Mouse (Mus musculus) CH12.LX (cell line): Measurements from ENCODE around the gene Wdr81. TPM values are rescaled to one million over a fixed set of nuclear protein-coding genes. Genes with fewer than 3 reads are reported as not detected.

ENCODE experiments used
- DNase-seq: peaks from one replicate; pipeline ENCODE4 v3.0.0-alpha.2; 2013; ENCODE audit errors: extremely low read depth
- H3K27ac ChIP-seq: 2 replicates; pipeline ENCODE4 v1.5.1; 2012; ENCODE audit warnings: low read depth, mild to moderate bottlenecking, control low read depth, moderate library complexity; ENCODE audit not compliant: insufficient read depth
- H3K27me3 ChIP-seq: replicated peaks from 2 replicates; pipeline ENCODE3; 2012; ENCODE audit warnings: inconsistent platforms
- H3K36me3 ChIP-seq, 2 experiments: replicated peaks in 1 of 2; 2 replicates each; pipeline versions ENCODE3 to v1.6.1; 2012; ENCODE audit warnings: inconsistent platforms in 1 of 2, low read length in 1 of 2, mild to moderate bottlenecking in 1 of 2, mixed read lengths in 1 of 2, moderate library complexity in 1 of 2; ENCODE audit not compliant: control insufficient read depth in 1 of 2, insufficient read depth in 1 of 2
- H3K4me1 ChIP-seq, 2 experiments: 2 replicates each; pipeline ENCODE4 v1.6.1; 2012; ENCODE audit warnings: inconsistent platforms in 1 of 2, moderate library complexity in 1 of 2; ENCODE audit not compliant: insufficient read depth in 2 of 2, control insufficient read depth in 1 of 2
- H3K4me2 ChIP-seq: 2 replicates; pipeline ENCODE4 v1.6.1; 2012; ENCODE audit warnings: low read depth, mild to moderate bottlenecking, control low read depth; ENCODE audit not compliant: poor library complexity, insufficient read depth, severe bottlenecking
- H3K4me3 ChIP-seq, 3 experiments: fragments of 150-350 bp in 1 of 3; sonication (generic) in 1 of 3; replicated peaks in 1 of 3; 2 replicates each; pipeline versions ENCODE3 to v1.5.1; 2011 to 2012; ENCODE audit warnings: low read depth in 2 of 3, low read length in 2 of 3, mild to moderate bottlenecking in 2 of 3, moderate library complexity in 2 of 3, control low read depth in 1 of 3, improper control_type of control experiment in 1 of 3, inconsistent platforms in 1 of 3, mixed read lengths in 1 of 3; ENCODE audit not compliant: poor library complexity in 1 of 3
- H3K79me2 ChIP-seq: replicated peaks from 2 replicates; pipeline ENCODE4 v1.6.1; 2012; ENCODE audit warnings: mild to moderate bottlenecking, moderate library complexity; ENCODE audit not compliant: control insufficient read depth, poor library complexity, insufficient read depth, severe bottlenecking; ENCODE audit errors: extremely low read depth
- H3K9ac ChIP-seq: 2 replicates; pipeline ENCODE4 v1.6.1; 2012; ENCODE audit warnings: low read depth, mild to moderate bottlenecking, control low read depth, moderate library complexity; ENCODE audit not compliant: insufficient read depth
- H3K9me3 ChIP-seq: replicated peaks from 2 replicates; pipeline ENCODE3; 2012; ENCODE audit warnings: low read length, inconsistent platforms, mixed read lengths
- BHLHE40 ChIP-seq: IDR thresholded peaks from 2 replicates; pipeline ENCODE4 v1.6.1; 2011; ENCODE audit warnings: mild to moderate bottlenecking, low read depth, low read length, improper control_type of control experiment
- CHD1 ChIP-seq: IDR thresholded peaks from 2 replicates; pipeline ENCODE4 v1.6.1; 2012; ENCODE audit warnings: low read depth, low read length, improper control_type of control experiment, inconsistent platforms
- CHD2 ChIP-seq: IDR thresholded peaks from 2 replicates; pipeline ENCODE4 v1.6.1; 2011; ENCODE audit warnings: low read length, improper control_type of control experiment
- CTCF ChIP-seq, 2 experiments: IDR thresholded peaks in 1 of 2; conservative IDR thresholded peaks in 1 of 2; 2 replicates each; pipeline ENCODE4 v1.5.1; 2011 to 2012; ENCODE audit warnings: low read depth in 2 of 2, low read length in 2 of 2, improper control_type of control experiment in 1 of 2, inconsistent platforms in 1 of 2, mild to moderate bottlenecking in 1 of 2, moderate library complexity in 1 of 2
- ELF1 ChIP-seq: IDR thresholded peaks from 2 replicates; pipeline ENCODE4 v1.6.1; 2014; ENCODE audit warnings: low read depth, mild to moderate bottlenecking, inconsistent platforms, low read length, improper control_type of control experiment
- EP300 ChIP-seq: IDR thresholded peaks from 2 replicates; pipeline ENCODE4 v1.6.1; 2011; ENCODE audit warnings: low read length, improper control_type of control experiment
- ETS1 ChIP-seq: conservative IDR thresholded peaks from 2 replicates; pipeline ENCODE4 v1.6.1; 2012; ENCODE audit warnings: low read depth, mild to moderate bottlenecking, inconsistent platforms, low read length, improper control_type of control experiment, moderate library complexity
- GABPA ChIP-seq: IDR thresholded peaks from 2 replicates; pipeline ENCODE4 v1.6.1; 2012; ENCODE audit warnings: low read depth, low read length, improper control_type of control experiment, inconsistent platforms; ENCODE audit not compliant: insufficient replicate concordance
- HCFC1 ChIP-seq: IDR thresholded peaks from 2 replicates; pipeline ENCODE4 v1.6.1; 2012; ENCODE audit warnings: low read depth, mild to moderate bottlenecking, inconsistent platforms, low read length, improper control_type of control experiment
- IRF4 ChIP-seq: IDR thresholded peaks from 2 replicates; pipeline ENCODE4 v1.6.1; 2014; ENCODE audit warnings: low read depth, mild to moderate bottlenecking, inconsistent platforms, low read length, improper control_type of control experiment
- JUND ChIP-seq: conservative IDR thresholded peaks from 2 replicates; pipeline ENCODE4 v1.6.1; 2011; ENCODE audit warnings: low read depth, low read length, improper control_type of control experiment
- KAT2A ChIP-seq: IDR thresholded peaks from 2 replicates; pipeline ENCODE4 v1.6.1; 2012; ENCODE audit warnings: low read length, improper control_type of control experiment, inconsistent platforms; ENCODE audit not compliant: insufficient replicate concordance
- MAFK ChIP-seq: IDR thresholded peaks from 2 replicates; pipeline ENCODE4 v1.6.1; 2011; ENCODE audit warnings: low read length, improper control_type of control experiment; ENCODE audit not compliant: insufficient replicate concordance
- MAX ChIP-seq: IDR thresholded peaks from 2 replicates; pipeline ENCODE4 v1.6.1; 2011; ENCODE audit warnings: low read length, improper control_type of control experiment
- MAZ ChIP-seq: IDR thresholded peaks from 2 replicates; pipeline ENCODE4 v1.6.1; 2012; ENCODE audit warnings: low read depth, mild to moderate bottlenecking, inconsistent platforms, low read length, improper control_type of control experiment, moderate library complexity
- MXI1 ChIP-seq: IDR thresholded peaks from 2 replicates; pipeline ENCODE4 v1.6.1; 2011; ENCODE audit warnings: mild to moderate bottlenecking, low read depth, low read length, improper control_type of control experiment
- MYC ChIP-seq: IDR thresholded peaks from 2 replicates; pipeline ENCODE4 v1.6.1; 2011; ENCODE audit warnings: low read depth, mild to moderate bottlenecking, improper control_type of control experiment, low read length
- NELFE ChIP-seq: IDR thresholded peaks from 2 replicates; pipeline ENCODE4 v1.6.1; 2011; ENCODE audit warnings: low read depth, low read length, improper control_type of control experiment
- PAX5 ChIP-seq: IDR thresholded peaks from 2 replicates; pipeline ENCODE4 v1.6.1; 2012; ENCODE audit warnings: low read length, inconsistent platforms, mixed read lengths
- POLR2A ChIP-seq: IDR thresholded peaks from 2 replicates; pipeline ENCODE4 v1.6.1; 2011; ENCODE audit warnings: low read depth, mild to moderate bottlenecking, improper control_type of control experiment, low read length
- POLR2AphosphoS2 ChIP-seq: IDR thresholded peaks from 2 replicates; pipeline ENCODE4 v1.6.1; 2011; ENCODE audit warnings: low read depth, low read length, improper control_type of control experiment
- RCOR1 ChIP-seq: conservative IDR thresholded peaks from 2 replicates; pipeline ENCODE4 v1.6.1; 2012; ENCODE audit warnings: low read depth, mild to moderate bottlenecking, inconsistent platforms, low read length, improper control_type of control experiment
- SIN3A ChIP-seq: IDR thresholded peaks from 2 replicates; pipeline ENCODE4 v1.6.1; 2012; ENCODE audit warnings: low read length, improper control_type of control experiment, inconsistent platforms
- SMC3 ChIP-seq: IDR thresholded peaks from 2 replicates; pipeline ENCODE4 v1.6.1; 2011; ENCODE audit warnings: low read depth, low read length, improper control_type of control experiment
- TBP ChIP-seq: conservative IDR thresholded peaks from 2 replicates; pipeline ENCODE4 v1.6.1; 2011; ENCODE audit warnings: low read depth, low read length, improper control_type of control experiment
- UBTF ChIP-seq: IDR thresholded peaks from 2 replicates; pipeline ENCODE4 v1.6.1; 2012; ENCODE audit warnings: low read depth, mild to moderate bottlenecking, inconsistent platforms, low read length, improper control_type of control experiment, moderate library complexity
- USF1 ChIP-seq: IDR thresholded peaks from 2 replicates; pipeline ENCODE4 v1.6.1; 2014; ENCODE audit warnings: low read depth, mild to moderate bottlenecking, inconsistent platforms, low read length, improper control_type of control experiment
- USF2 ChIP-seq: conservative IDR thresholded peaks from 2 replicates; pipeline ENCODE4 v1.6.1; 2011; ENCODE audit warnings: low read depth, low read length, improper control_type of control experiment
- ZC3H11A ChIP-seq: IDR thresholded peaks from 2 replicates; pipeline ENCODE4 v1.6.1; 2012; ENCODE audit warnings: low read depth, mild to moderate bottlenecking, inconsistent platforms, low read length, improper control_type of control experiment
- ZMIZ1 ChIP-seq: IDR thresholded peaks from 2 replicates; pipeline ENCODE4 v1.6.1; 2012; ENCODE audit warnings: low read depth, mild to moderate bottlenecking, inconsistent platforms, low read length, improper control_type of control experiment
- ZNF384 ChIP-seq: IDR thresholded peaks from 2 replicates; pipeline ENCODE4 v1.6.1; 2012; ENCODE audit warnings: low read depth, low read length, improper control_type of control experiment, inconsistent platforms
- dilution Hi-C: fragments of 300-500 bp; cut with MboI; formaldehyde crosslinking; loops from 2 replicates; pipeline ENCODE4 v1.14.3; 2020; ENCODE audit warnings: low sequenced_read_pairs; ENCODE audit not compliant: extremely low pct_unique_long_range_greater_than_20kb, extremely low pct_ligation_motif_present
- in situ Hi-C: fragments of 300-500 bp; cut with MboI; formaldehyde crosslinking; loops from 3 replicates; pipeline ENCODE4 v1.14.3; 2019; ENCODE audit warnings: low sequenced_read_pairs, low pct_ligation_motif_present, low pct_unique_long_range_greater_than_20kb, mixed read lengths
- polyA plus RNA-seq: library from polyadenylated mRNA; unstranded; fragments of >175 nt; gene quantifications from 2 replicates; pipeline ENCODE4 v1.2.1, GENCODE M21; 2012; ENCODE audit warnings: low read depth; ENCODE audit not compliant: insufficient read length
- total RNA-seq, 2 experiments: library from RNA; depleted of rRNA; stranded (reverse); fragments of 300-350 nt in 1 of 2; fragments of >200 nt in 1 of 2; gene quantifications; 2 replicates each; pipeline ENCODE4 v1.2.3; 2012 to 2014

Gene Wdr81
- total and polyA plus RNA-seq, 3 experiments = 3.1 to 16.3 (median 13.7) TPM

GRCm38 (mm10) chr11:75459751-75460102 is 5.2 kb upstream of the Wdr81 start:
- in situ Hi-C loops (loop anchor here (5.0 kb wide), 1 partner anchor 47 kb away; no protein-coding TSS in a partner anchor), dilution Hi-C loops (no loop called here)
- H3K4me3 ChIP-seq = peak overlapping the region; percentile 34 to 83 (median 42)
- peak overlapping the region; percentile 98 for H3K27ac ChIP-seq
- H3K9ac ChIP-seq = peak overlapping the region; percentile 71
- H3K4me2 ChIP-seq = peak overlapping the region; percentile 97
- H3K79me2 ChIP-seq = peaks cover 10% of the 10 kb centered on the region; the same call in 1 of the 2 replicates
- TF ChIP-seq UBTF (peak; percentile 9; the same call in 1 of the 2 replicates), GABPA (no peak)
- no peaks in the 10 kb centered on the region for H3K9me3 ChIP-seq
- no peaks in the 10 kb centered on the region for H3K27me3 ChIP-seq
- no peak for DNase-seq
- peaks cover 8 to 12% of the 10 kb centered on the region in 2 experiments for H3K36me3 ChIP-seq
- peaks cover 31 to 78% of the 10 kb centered on the region in 2 experiments for H3K4me1 ChIP-seq

- Histone ChIP-seq H3K79me2 (peaks cover 10% of the 10 kb centered on the region; the same call in 1 of the 2 replicates), H3K36me3 (peaks cover 6 to 8% of the 10 kb centered on the region in 2 experiments), H3K4me1 (peaks cover 31 to 76% of the 10 kb centered on the region in 2 experiments), H3K27ac (peak overlapping the region; percentile 98), H3K9ac (peak overlapping the region; percentile 71), H3K4me3 (peak overlapping the region; percentile 34 to 83 (median 42)), H3K27me3 (no peaks in the 10 kb centered on the region), H3K9me3 (no peaks in the 10 kb centered on the region), H3K4me2 (peak overlapping the region; percentile 97)
- dilution Hi-C loops = no loop called here
- in situ Hi-C loops = loop anchor here (5.0 kb wide), 1 partner anchor 47 kb away; no protein-coding TSS in a partner anchor
- peak; percentile 75 for DNase-seq
- TF ChIP-seq EP300 (peak; percentile 35; the same call in 1 of the 2 replicates), RCOR1 (no peak), SIN3A (0 out of 2 replicates have a peak, but pooled peaks have one; percentile 7), UBTF (no peak; the same call in 1 of the 2 replicates), KAT2A (0 out of 2 replicates have a peak, but pooled peaks have one; percentile 48), MAZ (0 out of 2 replicates have a peak, but pooled peaks have one; percentile 34), MYC (no peak), CHD1 (no peak; the same call in 1 of the 2 replicates), CTCF (conservative IDR thresholded peaks at IDR 0.05 in 1 of 2, IDR thresholded peaks at IDR 0.05 in 1 of 2; ENCODE audit: low read depth in 2 of 2, low read length in 2 of 2) (no peak), ZMIZ1 (no peak), PAX5 (no peak), CHD2 (peak; percentile 19; the same call in 1 of the 2 replicates), ELF1 (no peak), ETS1 (peak; percentile 57), ZC3H11A (no peak), POLR2A (0 out of 2 replicates have a peak, but pooled peaks have one; percentile 10), JUND (no peak), BHLHE40 (peak; percentile 57; the same call in 1 of the 2 replicates), ZNF384 (no peak), MAX (peak; percentile 22; the same call in 1 of the 2 replicates), MXI1 (no peak), TBP (0 out of 2 replicates have a peak, but pooled peaks have one; percentile 5), POLR2AphosphoS2 (peak; percentile 22; the same call in 1 of the 2 replicates), USF2 (no peak), IRF4 (0 out of 2 replicates have a peak, but pooled peaks have one; percentile 24), NELFE (0 out of 2 replicates have a peak, but pooled peaks have one; percentile 5), HCFC1 (no peak), MAFK (peak; percentile 31; the same call in 1 of the 2 replicates), USF1 (no peak), SMC3 (no peak)
Observed at GRCm38 (mm10) chr11:75459141-75459711, 4.7 kb upstream of the Wdr81 start.
